Mouse (Mus musculus): ENCODE results near the gene Phlpp1. TPM values are rescaled to one million over a fixed set of nuclear protein-coding genes. Genes with fewer than 3 reads are reported as not detected.

The Phlpp1 gene
- polyA plus RNA-seq, 1 experiment from 2014 or later = 6.5 TPM

- Histone ChIP-seq H3K4me2 (ENCODE audit: low read depth) (no peak overlapping the region), H3K9me3 (ENCODE audit: control insufficient read depth, low read length) (no peaks in the 10 kb centered on the region), H3K36me3 (ENCODE audit: control insufficient read depth, insufficient read depth, low read length) (no peaks in the 10 kb centered on the region; the same call in 1 of the 2 replicates), H3K27me3 (ENCODE audit: control insufficient read depth, insufficient read depth, low read length) (no peaks in the 10 kb centered on the region), H3K9ac (ENCODE audit: low read length) (no peak overlapping the region), H3K4me1 (ENCODE audit: control insufficient read depth, insufficient read depth, low read length) (no peaks in the 10 kb centered on the region), H3K27ac (ENCODE audit: low read depth, low read length) (no peak overlapping the region), H3K4me3 (ENCODE audit: low read depth, low read length) (no peak overlapping the region)
- 88% methylated on average over 2 of the region's 2 CpGs for WGBS
- DNase-seq (ENCODE audit: low spot score) (no peak), ATAC-seq (ENCODE audit: insufficient read depth, low FRiP score, low TSS enrichment) (no peak)
Observed at GRCm38 (mm10) chr1:106345265-106345664, 173.7 kb downstream of the Phlpp1 start.

- no peak overlapping the region for H3K9ac ChIP-seq (ENCODE audit: low read length)
- ATAC-seq (ENCODE audit: insufficient read depth, low FRiP score, low TSS enrichment) (no peak), DNase-seq (ENCODE audit: low spot score) (no peak)
- WGBS = 93% methylated on average over 3 of the region's 3 CpGs
- H3K27me3 ChIP-seq (ENCODE audit: control insufficient read depth, insufficient read depth, low read length) = no peaks in the 10 kb centered on the region
- H3K4me3 ChIP-seq (ENCODE audit: low read depth, low read length) = no peak overlapping the region
- H3K4me2 ChIP-seq (ENCODE audit: low read depth) = no peak overlapping the region
- H3K27ac ChIP-seq (ENCODE audit: low read depth, low read length) = no peak overlapping the region
- no peaks in the 10 kb centered on the region; the same call in 1 of the 2 replicates for H3K36me3 ChIP-seq (ENCODE audit: control insufficient read depth, insufficient read depth, low read length)
- no peaks in the 10 kb centered on the region for H3K4me1 ChIP-seq (ENCODE audit: control insufficient read depth, insufficient read depth, low read length)
- no peaks in the 10 kb centered on the region for H3K9me3 ChIP-seq (ENCODE audit: control insufficient read depth, low read length)
Observed at GRCm38 (mm10) chr1:106346776-106347175, 175.2 kb downstream of the Phlpp1 start.

DNA sequence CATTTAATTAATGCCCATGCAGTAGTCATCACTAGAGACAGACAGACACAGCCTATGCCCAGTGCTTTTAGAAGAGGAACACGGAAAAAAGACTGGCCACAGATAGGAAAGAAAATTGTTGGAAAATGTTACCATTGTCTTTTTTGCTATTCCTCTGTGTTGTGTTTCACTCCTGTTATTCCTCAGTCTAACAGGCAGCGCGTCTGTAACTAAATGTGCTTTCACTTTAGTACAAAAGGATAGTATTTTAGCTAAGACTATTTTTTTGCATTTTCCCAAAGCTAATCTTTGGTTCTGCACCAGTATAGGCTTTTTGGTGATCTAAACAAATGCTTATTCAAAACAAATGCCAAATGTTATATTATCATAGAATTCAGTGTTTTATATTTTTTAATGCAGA, 177.6 kb downstream of the Phlpp1 start:
- DNase-seq (ENCODE audit: low spot score) (no peak), ATAC-seq (ENCODE audit: insufficient read depth, low FRiP score, low TSS enrichment) (no peak)
- WGBS = 91% methylated on average over 3 of the region's 3 CpGs
- Histone ChIP-seq H3K27me3 (ENCODE audit: control insufficient read depth, insufficient read depth, low read length) (no peaks in the 10 kb centered on the region), H3K9me3 (ENCODE audit: control insufficient read depth, low read length) (no peaks in the 10 kb centered on the region), H3K27ac (ENCODE audit: low read depth, low read length) (no peak overlapping the region), H3K4me1 (ENCODE audit: control insufficient read depth, insufficient read depth, low read length) (no peaks in the 10 kb centered on the region), H3K9ac (ENCODE audit: low read length) (no peak overlapping the region), H3K4me2 (ENCODE audit: low read depth) (no peak overlapping the region), H3K36me3 (ENCODE audit: control insufficient read depth, insufficient read depth, low read length) (no peaks in the 10 kb centered on the region), H3K4me3 (ENCODE audit: low read depth, low read length) (no peak overlapping the region)

DNA sequence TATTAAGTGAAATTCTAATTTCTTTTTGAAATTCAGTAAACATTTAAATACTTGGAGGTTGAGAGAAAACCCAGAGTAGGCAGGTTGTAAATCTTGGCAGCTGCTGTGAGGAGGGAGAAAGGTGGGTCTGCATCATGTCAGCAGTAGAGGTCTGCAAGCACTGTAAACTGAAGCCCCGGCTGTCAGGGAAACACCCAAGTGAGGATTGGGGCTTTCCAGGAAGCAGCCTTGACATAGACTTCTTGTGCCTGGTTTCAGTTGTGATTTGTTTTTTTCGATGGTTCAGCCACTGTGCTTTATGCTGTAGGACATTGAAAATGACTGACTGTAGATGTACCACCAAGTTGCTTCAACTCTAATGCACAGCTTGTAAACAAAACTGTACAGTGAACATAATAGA, 180.0 kb downstream of the Phlpp1 start:
- no peaks in the 10 kb centered on the region for H3K36me3 ChIP-seq (ENCODE audit: control insufficient read depth, insufficient read depth, low read length)
- no peak overlapping the region for H3K4me3 ChIP-seq (ENCODE audit: low read depth, low read length)
- H3K9me3 ChIP-seq (ENCODE audit: control insufficient read depth, low read length) = no peaks in the 10 kb centered on the region
- H3K4me1 ChIP-seq (ENCODE audit: control insufficient read depth, insufficient read depth, low read length) = no peaks in the 10 kb centered on the region
- no peak for DNase-seq (ENCODE audit: low spot score)
- H3K4me2 ChIP-seq (ENCODE audit: low read depth) = no peak overlapping the region
- 74% methylated on average over 2 of the region's 2 CpGs for WGBS
- no peak overlapping the region for H3K9ac ChIP-seq (ENCODE audit: low read length)
- no peak overlapping the region for H3K27ac ChIP-seq (ENCODE audit: low read depth, low read length)
- H3K27me3 ChIP-seq (ENCODE audit: control insufficient read depth, insufficient read depth, low read length) = no peaks in the 10 kb centered on the region
- no peak for ATAC-seq (ENCODE audit: insufficient read depth, low FRiP score, low TSS enrichment)

DNA sequence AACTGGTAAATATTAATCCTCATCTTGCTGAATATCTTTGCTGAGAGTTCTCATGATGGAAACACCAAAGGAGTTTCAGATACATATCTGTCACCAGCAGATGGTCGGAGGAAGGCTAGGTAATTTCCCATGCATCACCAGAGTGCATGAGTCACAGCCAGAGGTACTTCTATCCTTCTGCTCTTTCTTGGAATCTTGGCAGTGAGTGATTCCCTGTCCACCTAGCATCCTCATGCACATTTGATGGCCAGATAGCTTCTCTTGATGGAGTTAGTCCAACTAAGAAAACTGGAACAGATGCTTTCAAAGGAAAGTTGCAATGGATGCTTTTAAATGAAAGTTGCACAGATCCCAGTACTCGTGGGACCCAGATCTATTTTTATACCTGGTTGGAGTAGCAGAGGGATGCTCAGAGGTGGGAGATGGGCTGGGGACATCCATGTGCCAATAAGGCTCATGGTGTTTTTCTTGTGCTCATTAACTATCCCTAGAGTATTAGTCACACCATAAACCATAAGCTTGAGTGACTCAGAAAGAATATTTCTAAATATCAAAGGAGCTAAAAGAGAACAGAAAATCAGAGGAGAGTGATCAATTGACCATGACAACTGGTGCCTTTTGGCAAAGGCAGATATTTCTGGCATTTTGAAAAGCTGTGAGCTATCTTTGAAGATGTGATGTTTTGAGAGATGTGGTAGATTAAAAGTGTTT, 181.4 kb downstream of the Phlpp1 start:
- ATAC-seq (ENCODE audit: insufficient read depth, low FRiP score, low TSS enrichment) = no peak
- 91% methylated on average over 2 of the region's 2 CpGs for WGBS
- Histone ChIP-seq H3K4me2 (ENCODE audit: low read depth) (no peak overlapping the region), H3K9ac (ENCODE audit: low read length) (no peak overlapping the region), H3K4me3 (ENCODE audit: low read depth, low read length) (no peak overlapping the region), H3K9me3 (ENCODE audit: control insufficient read depth, low read length) (no peaks in the 10 kb centered on the region), H3K36me3 (ENCODE audit: control insufficient read depth, insufficient read depth, low read length) (no peaks in the 10 kb centered on the region), H3K27me3 (ENCODE audit: control insufficient read depth, insufficient read depth, low read length) (no peaks in the 10 kb centered on the region), H3K27ac (ENCODE audit: low read depth, low read length) (no peak overlapping the region), H3K4me1 (ENCODE audit: control insufficient read depth, insufficient read depth, low read length) (no peaks in the 10 kb centered on the region)
- no peak for DNase-seq (ENCODE audit: low spot score)

- 90% methylated on average over 4 of the region's 4 CpGs for WGBS
- Histone ChIP-seq H3K4me3 (ENCODE audit: low read depth, low read length) (no peak overlapping the region), H3K36me3 (ENCODE audit: control insufficient read depth, insufficient read depth, low read length) (no peaks in the 10 kb centered on the region), H3K27ac (ENCODE audit: low read depth, low read length) (no peak overlapping the region), H3K9ac (ENCODE audit: low read length) (no peak overlapping the region), H3K4me1 (ENCODE audit: control insufficient read depth, insufficient read depth, low read length) (no peaks in the 10 kb centered on the region), H3K27me3 (ENCODE audit: control insufficient read depth, insufficient read depth, low read length) (no peaks in the 10 kb centered on the region), H3K9me3 (ENCODE audit: control insufficient read depth, low read length) (no peaks in the 10 kb centered on the region), H3K4me2 (ENCODE audit: low read depth) (no peak overlapping the region)
- ATAC-seq (ENCODE audit: insufficient read depth, low FRiP score, low TSS enrichment) (no peak), DNase-seq (ENCODE audit: low spot score) (no peak)
Observed at GRCm38 (mm10) chr1:106353993-106354392, 182.4 kb downstream of the Phlpp1 start.

DNA sequence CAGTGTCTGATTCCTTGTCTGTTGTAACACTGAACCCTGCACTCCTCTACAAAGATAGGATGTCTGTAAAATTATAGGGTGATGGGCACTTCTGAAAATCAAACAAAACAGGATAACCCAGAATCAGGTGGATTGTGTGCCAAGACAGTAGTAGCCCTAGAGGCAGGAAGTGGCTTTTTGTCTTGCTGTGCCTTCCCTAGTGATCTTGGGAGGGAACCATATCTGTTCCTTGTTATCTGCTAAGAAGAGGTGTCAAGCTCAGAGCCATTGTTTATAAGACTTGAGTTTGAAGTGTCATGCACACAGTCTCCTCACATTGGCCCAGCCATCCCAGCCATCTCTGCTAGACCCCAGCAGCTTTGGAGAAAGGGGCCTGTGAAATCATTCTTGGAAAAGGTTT, 187.9 kb downstream of the Phlpp1 start:
- Histone ChIP-seq H3K4me1 (ENCODE audit: control insufficient read depth, insufficient read depth, low read length) (no peaks in the 10 kb centered on the region), H3K27ac (ENCODE audit: low read depth, low read length) (no peak overlapping the region), H3K4me3 (ENCODE audit: low read depth, low read length) (no peak overlapping the region), H3K9ac (ENCODE audit: low read length) (no peak overlapping the region), H3K27me3 (ENCODE audit: control insufficient read depth, insufficient read depth, low read length) (no peaks in the 10 kb centered on the region), H3K36me3 (ENCODE audit: control insufficient read depth, insufficient read depth, low read length) (no peaks in the 10 kb centered on the region), H3K4me2 (ENCODE audit: low read depth) (no peak overlapping the region), H3K9me3 (ENCODE audit: control insufficient read depth, low read length) (no peaks in the 10 kb centered on the region)
- DNase-seq (ENCODE audit: low spot score) (no peak), ATAC-seq (ENCODE audit: insufficient read depth, low FRiP score, low TSS enrichment) (no peak)

DNA sequence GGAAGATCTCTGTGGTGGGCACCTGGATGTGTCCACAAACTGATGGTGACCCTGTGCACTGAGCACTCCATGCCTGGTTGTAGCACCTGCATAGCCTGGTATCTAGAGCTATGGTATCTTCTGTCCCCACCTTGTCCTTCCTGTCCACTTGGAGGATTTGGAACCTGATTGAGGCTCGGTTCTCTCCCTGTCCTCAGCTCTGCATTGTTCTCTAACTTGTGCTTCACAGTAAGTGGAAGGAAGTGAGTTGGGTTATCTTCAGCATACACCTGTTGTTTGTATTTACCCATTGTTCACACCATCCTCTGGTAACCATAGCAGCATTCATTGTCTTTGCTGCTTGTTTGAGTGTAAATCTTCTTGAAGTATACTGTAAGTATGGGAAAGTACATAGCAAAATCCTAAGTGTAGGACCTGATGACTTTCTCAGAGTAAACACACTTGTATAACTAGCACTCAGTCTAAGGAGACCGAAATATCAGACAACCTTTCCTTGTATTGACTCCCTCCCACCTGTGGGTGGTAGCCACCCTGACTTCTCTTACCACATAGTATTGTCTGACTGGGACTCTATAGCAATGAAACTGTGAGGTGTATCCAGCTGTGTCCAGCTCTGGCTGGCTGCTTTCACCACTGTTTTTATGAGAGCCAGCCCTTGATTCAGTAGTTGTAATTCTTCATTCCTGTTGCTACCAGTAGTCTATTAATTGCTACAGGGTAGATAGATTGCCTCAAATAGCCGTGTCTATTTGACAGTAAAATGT, 191.5 kb downstream of the Phlpp1 start:
- Histone ChIP-seq H3K36me3 (ENCODE audit: control insufficient read depth, insufficient read depth, low read length) (no peaks in the 10 kb centered on the region), H3K9ac (ENCODE audit: low read length) (no peak overlapping the region), H3K27ac (ENCODE audit: low read depth, low read length) (no peak overlapping the region), H3K4me3 (ENCODE audit: low read depth, low read length) (no peak overlapping the region), H3K4me2 (ENCODE audit: low read depth) (no peak overlapping the region), H3K9me3 (ENCODE audit: control insufficient read depth, low read length) (no peaks in the 10 kb centered on the region), H3K4me1 (ENCODE audit: control insufficient read depth, insufficient read depth, low read length) (no peaks in the 10 kb centered on the region), H3K27me3 (ENCODE audit: control insufficient read depth, insufficient read depth, low read length) (no peaks in the 10 kb centered on the region)
- ATAC-seq (ENCODE audit: insufficient read depth, low FRiP score, low TSS enrichment) (no peak), DNase-seq (ENCODE audit: low spot score) (no peak)
- WGBS = 87% methylated on average over 3 of the region's 3 CpGs

GRCm38 (mm10) chr1:106369330-106369729, 197.8 kb downstream of the Phlpp1 start:
- Histone ChIP-seq H3K9me3 (ENCODE audit: control insufficient read depth, low read length) (no peaks in the 10 kb centered on the region), H3K27me3 (ENCODE audit: control insufficient read depth, insufficient read depth, low read length) (no peaks in the 10 kb centered on the region), H3K4me2 (ENCODE audit: low read depth) (no peak overlapping the region), H3K4me3 (ENCODE audit: low read depth, low read length) (no peak overlapping the region), H3K9ac (ENCODE audit: low read length) (no peak overlapping the region), H3K4me1 (ENCODE audit: control insufficient read depth, insufficient read depth, low read length) (no peaks in the 10 kb centered on the region), H3K36me3 (ENCODE audit: control insufficient read depth, insufficient read depth, low read length) (0 out of 2 replicates have a peak, but pooled peaks cover 2% of the 10 kb centered on the region), H3K27ac (ENCODE audit: low read depth, low read length) (no peak overlapping the region)
- DNase-seq (ENCODE audit: low spot score) (no peak), ATAC-seq (ENCODE audit: insufficient read depth, low FRiP score, low TSS enrichment) (no peak)
- WGBS = 86% methylated on average over 3 of the region's 3 CpGs

All from neural tube, embryonic 11.5 days (tissue).